Mouse (Mus musculus) inflammation-experienced regulatory T-cells, adult 6 months (primary cell): Measurements from ENCODE around the gene Ckap2l. TPM values are rescaled to one million over a fixed set of nuclear protein-coding genes. Genes with fewer than 3 reads are reported as not detected.

Source experiments
- ATAC-seq: one replicate; pipeline ENCODE4 v1.8.0; 2017
- polyA plus RNA-seq, 3 experiments: library from polyadenylated mRNA; unstranded; fragments of 100-300 nt; shearing (Covaris generic); gene quantifications; one replicate each; pipeline ENCODE4 v1.2.1; 2017

Ckap2l gene
- polyA plus RNA-seq, 3 experiments from 2014 or later, result 3.2 to 46.2 (median 5.8) TPM

DNA sequence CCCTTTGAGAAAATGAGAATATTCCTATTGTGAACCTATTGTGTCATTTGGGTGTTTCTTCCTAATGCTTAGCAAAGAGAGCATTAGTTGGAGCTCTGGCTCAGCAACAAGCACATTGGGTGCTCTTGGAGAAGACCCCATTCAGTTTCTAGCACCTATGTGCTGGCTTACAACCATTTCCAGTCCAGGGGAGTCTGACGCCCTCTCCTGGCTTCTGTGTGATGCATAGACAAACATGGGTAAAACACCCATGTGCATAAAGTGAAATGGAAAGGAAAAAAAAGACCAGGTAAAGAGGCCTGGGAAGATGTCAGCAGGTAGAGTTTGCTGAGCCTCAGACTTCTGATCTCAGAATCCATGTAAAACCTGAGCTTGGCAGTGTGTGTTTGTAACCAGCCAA is 63.8 kb downstream of the Ckap2l start:
- no peak for ATAC-seq

DNA sequence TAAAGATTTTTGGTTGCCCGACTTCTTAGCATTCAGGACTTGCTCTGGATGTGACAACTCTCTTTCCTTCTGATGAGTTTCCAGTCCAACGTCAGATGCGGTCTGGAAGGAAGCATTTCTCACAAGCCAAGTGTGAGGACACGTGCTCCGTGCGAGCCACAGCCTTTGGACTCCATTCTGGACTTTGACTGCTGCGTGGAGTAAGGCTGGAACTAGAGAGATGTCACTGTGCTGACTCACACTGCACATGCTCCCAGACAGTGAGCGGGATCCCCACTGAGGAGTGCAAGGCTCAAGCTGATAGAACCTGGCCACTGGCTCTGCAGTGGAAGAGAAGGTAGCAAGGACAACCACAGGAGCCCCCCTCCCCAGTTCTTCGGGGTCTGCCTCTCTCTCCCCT is 64.5 kb downstream of the Ckap2l start:
- ATAC-seq, result no peak

DNA sequence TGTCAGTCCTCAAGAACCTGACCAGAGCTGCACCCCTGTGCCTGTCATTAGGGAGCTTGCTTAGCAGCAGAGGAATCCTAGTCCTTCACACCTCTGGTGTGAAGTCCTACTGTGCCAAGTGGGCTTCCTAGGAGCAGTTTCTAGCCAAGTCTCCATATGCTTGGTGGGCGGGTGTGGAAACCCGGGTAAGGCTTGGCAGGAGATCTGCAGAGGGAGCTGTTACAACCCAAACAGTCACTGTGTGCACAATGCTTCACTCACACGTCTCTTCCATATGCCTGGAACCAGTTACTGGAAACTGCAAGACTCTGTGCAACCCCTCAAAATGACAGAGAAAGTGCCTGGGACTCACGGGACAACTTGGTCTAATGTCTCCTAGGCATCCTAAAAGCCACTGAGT is 65.0 kb downstream of the Ckap2l start:
- ATAC-seq, result no peak

GRCm38 (mm10) chr2:129229316-129229715 is 67.7 kb downstream of the Ckap2l start:
- no peak for ATAC-seq

DNA sequence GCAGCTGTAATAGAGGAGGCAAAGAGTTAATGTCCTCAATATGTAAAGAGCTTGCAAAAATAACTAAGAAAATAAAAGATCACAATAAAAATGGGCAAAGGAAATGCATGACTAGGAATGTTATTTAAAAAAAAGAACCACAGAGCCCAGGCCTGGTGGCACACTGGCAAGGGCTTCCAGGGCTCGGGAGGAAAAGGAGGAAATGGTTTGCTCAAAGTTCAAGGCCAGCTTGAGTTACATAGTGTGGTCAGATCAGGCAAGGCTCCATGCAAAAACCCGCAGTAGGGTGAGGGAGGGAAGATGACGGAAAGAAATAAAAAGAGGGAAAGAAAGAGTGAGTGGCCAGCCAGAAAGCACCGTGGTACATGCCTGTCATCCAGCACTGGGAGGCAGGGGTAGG is 68.4 kb downstream of the Ckap2l start:
- ATAC-seq, result no peak

DNA sequence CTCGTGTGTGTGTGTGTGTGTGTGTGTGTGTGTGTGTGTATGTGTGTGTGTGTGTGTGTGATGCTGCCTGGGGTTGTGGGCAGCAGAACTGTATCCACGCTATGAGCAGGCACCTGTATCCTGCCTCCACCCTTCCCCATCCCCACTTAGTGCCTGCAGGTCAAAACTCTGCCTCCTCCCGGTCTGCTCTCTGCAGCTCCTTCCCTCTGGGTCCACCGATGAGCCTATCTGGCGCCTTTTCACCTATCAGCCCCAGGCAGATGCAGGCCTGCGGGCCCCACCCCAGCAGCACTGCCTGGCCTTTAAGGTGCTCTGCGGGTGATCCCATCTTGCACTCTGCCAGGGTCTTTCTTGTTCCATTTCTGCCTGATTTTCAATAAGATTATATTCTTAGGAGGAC is 69.3 kb downstream of the Ckap2l start:
- no peak for ATAC-seq

DNA sequence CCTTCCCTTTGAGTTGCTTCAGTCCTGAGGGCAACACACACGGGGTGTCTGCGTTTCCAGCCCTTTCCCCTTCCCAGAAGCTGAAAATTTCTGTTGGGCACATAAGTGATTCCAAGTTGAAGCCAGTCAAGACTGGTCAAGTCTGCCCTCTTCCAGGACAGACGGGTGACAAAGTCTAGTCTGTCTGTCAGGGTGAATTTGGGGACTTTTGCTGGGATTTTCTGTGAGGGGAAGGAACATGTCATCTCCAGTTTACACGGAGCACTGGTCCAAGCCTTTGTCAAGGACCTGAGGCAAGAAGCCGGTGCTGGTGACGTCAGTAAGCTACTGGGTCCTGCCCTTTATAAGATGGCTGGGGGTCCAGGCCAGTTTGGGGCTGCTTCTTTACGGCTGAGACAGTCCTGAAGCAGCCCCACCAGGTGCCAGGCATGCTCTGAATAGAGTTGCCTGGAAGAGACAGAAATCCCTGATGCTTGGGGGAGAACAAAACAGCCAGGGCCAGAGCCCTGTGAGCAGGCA is 69.9 kb downstream of the Ckap2l start:
- no peak for ATAC-seq

GRCm38 (mm10) chr2:129226296-129226851 is 70.6 kb downstream of the Ckap2l start:
- no peak for ATAC-seq

DNA sequence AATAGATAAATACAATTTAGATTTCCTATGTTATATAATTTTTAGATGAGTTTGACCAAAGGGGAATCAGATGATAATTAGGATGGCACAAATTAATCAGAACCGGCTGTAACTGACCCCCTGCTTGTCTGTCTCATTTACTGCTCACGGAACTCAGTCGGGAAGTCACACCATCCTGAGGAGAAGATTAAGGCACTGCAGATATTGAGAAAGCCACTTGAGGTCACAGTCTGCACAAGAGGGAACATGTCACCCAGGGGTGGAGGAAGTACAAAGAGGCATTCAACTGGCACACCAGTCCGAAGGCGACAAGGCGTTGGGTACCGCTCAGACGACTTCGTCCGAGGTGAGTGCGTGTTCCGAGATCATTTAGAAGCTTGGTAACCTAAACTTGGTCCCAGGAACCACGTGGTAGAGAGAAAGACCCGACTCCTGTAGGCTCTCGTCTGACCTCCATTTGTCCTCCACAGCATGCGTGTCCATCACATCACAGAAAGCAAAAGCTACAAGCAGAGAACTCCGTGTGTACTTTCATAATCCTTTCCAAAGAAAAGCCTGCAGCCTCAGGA is 71.7 kb downstream of the Ckap2l start:
- no peak for ATAC-seq

- no peak for ATAC-seq
These were observed 72.8 kb downstream of the Ckap2l start for GRCm38 (mm10) chr2:129224178-129224577.

GRCm38 (mm10) chr2:129221097-129221632 is 75.8 kb downstream of the Ckap2l start:
- no peak for ATAC-seq

DNA sequence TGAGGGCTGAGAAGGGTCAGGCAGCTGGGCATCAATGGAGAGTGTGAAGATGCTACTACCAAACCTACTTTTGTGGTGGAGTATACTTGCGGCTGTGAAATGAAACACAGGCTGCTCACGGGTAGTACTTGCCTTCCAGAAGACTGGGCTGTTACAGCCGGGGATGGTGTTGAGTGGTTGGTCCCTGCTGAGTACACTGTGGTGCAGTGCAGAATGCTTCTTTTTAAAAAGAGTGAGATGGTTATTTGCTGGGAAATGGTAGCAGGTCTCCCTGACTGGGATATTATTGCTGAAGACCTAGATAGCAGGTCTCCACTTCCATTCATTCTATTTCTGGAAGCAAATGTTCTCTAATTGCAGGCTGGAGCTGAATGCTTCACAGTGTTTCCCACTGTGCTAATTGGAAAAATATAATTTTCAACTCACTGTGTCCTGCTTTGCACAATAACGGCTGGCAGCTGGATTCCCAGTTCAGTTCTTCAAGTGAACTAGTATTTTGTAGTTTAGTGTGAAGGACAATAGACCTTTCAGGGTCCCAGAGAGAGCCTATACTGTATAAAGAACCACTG is 78.4 kb downstream of the Ckap2l start:
- no peak for ATAC-seq

Other genes starting within 250 kb of the Ckap2l start
- under 1 TPM in 1 of 3 experiments, not detected in 2; 0.16 TPM for gene Vinac1, start 249.0 kb downstream of the Ckap2l start, polyA plus RNA-seq
- 1 to 10 TPM; 1.2 to 2.0 (median 1.3) TPM for gene Ttl, start 231.3 kb downstream of the Ckap2l start, polyA plus RNA-seq
- 10 to 100 TPM in 2 of 3 experiments, 1 to 10 TPM in 1; 9.6 to 25.9 (median 14.9) TPM for gene Polr1b, start 196.2 kb downstream of the Ckap2l start, polyA plus RNA-seq
- 10 to 100 TPM; 26.5 to 44.1 (median 34.3) TPM for gene Chchd5, start 167.5 kb downstream of the Ckap2l start, polyA plus RNA-seq
- 100 to 1,000 TPM in 1 of 3 experiments, 10 to 100 TPM in 2; 95.3 to 104 (median 98.9) TPM for gene Slc20a1, start 98.4 kb downstream of the Ckap2l start, polyA plus RNA-seq
- gene Il1a, start 12.8 kb upstream of the Ckap2l start, polyA plus RNA-seq, result under 1 TPM in 1 of 3 experiments, not detected in 2; 0.17 TPM
- gene Il1b, start 73.9 kb upstream of the Ckap2l start, polyA plus RNA-seq, result 1 to 10 TPM in 1 of 3 experiments, not detected in 2; 2.1 TPM
- gene F830045P16Rik, start 239.4 kb upstream of the Ckap2l start, polyA plus RNA-seq, result not detected